In the genomic region with DNA sequence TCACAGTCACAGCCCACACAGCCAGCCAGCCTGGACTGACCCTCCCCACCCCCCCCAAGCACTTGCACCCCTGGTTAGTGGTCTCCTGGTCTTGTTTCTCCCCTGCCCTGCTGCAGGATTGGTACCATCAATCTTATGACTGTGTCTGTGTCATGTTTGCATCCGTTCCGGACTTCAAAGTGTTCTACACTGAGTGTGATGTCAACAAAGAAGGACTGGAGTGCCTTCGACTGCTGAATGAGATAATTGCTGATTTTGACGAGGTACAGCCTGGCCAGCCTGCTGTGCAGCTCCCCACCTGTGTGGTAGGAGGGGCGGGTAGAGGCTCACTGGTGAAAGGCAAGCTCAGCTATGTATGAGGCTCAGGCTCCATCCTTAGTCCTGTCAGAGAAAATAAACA, we compare ENCODE assay signal across 29 mouse cellular contexts. TPM values are rescaled to one million over a fixed set of nuclear protein-coding genes. Genes with fewer than 3 reads are reported as not detected.
DNase-seq lines count a peak whose midpoint lies in the region; ATAC-seq and TF ChIP-seq lines count a peak whose summit lies in the region.
"Had no signal": no experiment of that assay in that cellular context is flagged by ENCODE, and none has a peak within 500 bp of the region (broad histone marks: within the 10 kb centered on the region; RNA-seq: fewer than 3 reads in every experiment).

No protein-coding gene starts in this region.

- H3K27ac ChIP-seq in intestine, embryonic 16.5 days (ENCODE audit: low read length), result no peak overlapping the region
- H3K27ac ChIP-seq in intestine, postnatal 0 days (ENCODE audit: low read depth, low read length), result no peak overlapping the region
- H3K27ac ChIP-seq in lung, embryonic 16.5 days (ENCODE audit: low read length), result no peak overlapping the region
- no peak overlapping the region for H3K27ac ChIP-seq in stomach, embryonic 15.5 days
- H3K27ac ChIP-seq: embryonic facial prominence, embryonic 15.5 days; heart, embryonic 15.5 days; layer of hippocampus, adult 2 months; limb, embryonic 13.5 days; liver, embryonic 14.5 days; midbrain, embryonic 15.5 days; neural tube, embryonic 13.5 days had no signal

- no peak for TF ChIP-seq CTCF in intestine, postnatal 0 days (IDR thresholded peaks at IDR 0.05; ENCODE audit: low read depth)

- DNase-seq in frontal cortex, postnatal 25 days (ENCODE audit: low spot score in 2 of 2), result no peak
- DNase-seq in lung, adult 18-20 months, result no peak
- DNase-seq: adrenal gland, adult 2 months; cerebellum, adult 11-12 months; cerebellum, postnatal 10 days; gastrocnemius, postnatal 25 days; kidney, adult 2 months; kidney, postnatal 14 days; layer of hippocampus, postnatal 36 days; retina, postnatal 1 day; right cerebral cortex, postnatal 25 days; spleen, adult 18-20 months had no signal

- WGBS in intestine, embryonic 16.5 days, result 27% methylated on average over 5 of the region's 5 CpGs
- WGBS in intestine, postnatal 0 days, result 37% methylated on average over 5 of the region's 5 CpGs
- WGBS in lung, embryonic 16.5 days, result 12% methylated on average over 5 of the region's 5 CpGs
- WGBS in stomach, embryonic 15.5 days, result 11% methylated on average over 5 of the region's 5 CpGs

- ATAC-seq in frontal cortex, adult (ENCODE audit: low TSS enrichment), result 0 out of 2 replicates have a peak, but pooled peaks have one; percentile 3
- ATAC-seq in intestine, embryonic 16.5 days, result 0 out of 2 replicates have a peak, but pooled peaks have one; percentile 12
- ATAC-seq in intestine, postnatal 0 days, result no peak
- ATAC-seq in lung, embryonic 16.5 days (ENCODE audit: low read depth), result peak; percentile 59
- ATAC-seq in stomach, embryonic 15.5 days (ENCODE audit: insufficient read depth, low FRiP score, low read depth), result 0 out of 2 replicates have a peak, but pooled peaks have one; percentile 19
- ATAC-seq in CD4-positive, CD25-positive, alpha-beta regulatory T cell, adult 4 months, result no peak
- ATAC-seq: forebrain, embryonic 14.5 days; midbrain, embryonic 15.5 days; Patski had no signal

- H3K4me1 ChIP-seq in intestine, embryonic 16.5 days (ENCODE audit: control insufficient read depth, insufficient read depth, low read length), result no peaks in the 10 kb centered on the region
- H3K4me1 ChIP-seq in intestine, postnatal 0 days (replicated peaks; ENCODE audit: control insufficient read depth, insufficient read depth, low read length), result no peaks in the 10 kb centered on the region
- peaks cover 17% of the 10 kb centered on the region for H3K4me1 ChIP-seq in lung, embryonic 16.5 days (replicated peaks; ENCODE audit: control insufficient read depth, insufficient read depth, low read length)
- H3K4me1 ChIP-seq in stomach, embryonic 15.5 days, result 0 out of 2 replicates have a peak, but pooled peaks cover 6% of the 10 kb centered on the region
- H3K4me1 ChIP-seq: embryonic facial prominence, embryonic 15.5 days; heart, embryonic 15.5 days; limb, embryonic 13.5 days; midbrain, embryonic 15.5 days; neural tube, embryonic 13.5 days had no signal

- H3K4me2 ChIP-seq in intestine, embryonic 16.5 days (ENCODE audit: low read depth, low read length), result no peak overlapping the region
- H3K4me2 ChIP-seq in intestine, postnatal 0 days (replicated peaks; ENCODE audit: low read depth), result no peak overlapping the region
- H3K4me2 ChIP-seq in lung, embryonic 16.5 days (ENCODE audit: low read depth, low read length), result no peak overlapping the region
- no peak overlapping the region for H3K4me2 ChIP-seq in stomach, embryonic 15.5 days
- H3K4me2 ChIP-seq: embryonic facial prominence, embryonic 15.5 days; heart, embryonic 15.5 days; limb, embryonic 13.5 days; midbrain, embryonic 15.5 days; neural tube, embryonic 13.5 days had no signal

- H3K36me3 ChIP-seq in intestine, embryonic 16.5 days (ENCODE audit: control insufficient read depth, insufficient read depth, low read length), result 0 out of 2 replicates have a peak, but pooled peaks cover 2% of the 10 kb centered on the region
- H3K36me3 ChIP-seq in intestine, postnatal 0 days (ENCODE audit: control insufficient read depth, insufficient read depth), result peaks cover 26% of the 10 kb centered on the region
- peaks cover 23% of the 10 kb centered on the region for H3K36me3 ChIP-seq in lung, embryonic 16.5 days (ENCODE audit: control insufficient read depth, insufficient read depth, low read length)
- H3K36me3 ChIP-seq in stomach, embryonic 15.5 days, result peaks cover 26% of the 10 kb centered on the region; the same call in 1 of the 2 replicates

- no peak overlapping the region for H3K9ac ChIP-seq in intestine, embryonic 16.5 days (ENCODE audit: low read depth, low read length)
- H3K9ac ChIP-seq in intestine, postnatal 0 days (ENCODE audit: low read depth, low read length), result no peak overlapping the region
- no peak overlapping the region for H3K9ac ChIP-seq in lung, embryonic 16.5 days (ENCODE audit: low read length)
- H3K9ac ChIP-seq in stomach, embryonic 15.5 days, result no peak overlapping the region
- H3K9ac ChIP-seq: embryonic facial prominence, embryonic 15.5 days; heart, embryonic 15.5 days; limb, embryonic 13.5 days; liver, embryonic 14.5 days; midbrain, embryonic 15.5 days; neural tube, embryonic 13.5 days had no signal

- no peaks in the 10 kb centered on the region for H3K9me3 ChIP-seq in intestine, embryonic 16.5 days (ENCODE audit: control insufficient read depth, low read length)
- H3K9me3 ChIP-seq in intestine, postnatal 0 days (ENCODE audit: control insufficient read depth), result no peaks in the 10 kb centered on the region
- no peaks in the 10 kb centered on the region for H3K9me3 ChIP-seq in lung, embryonic 16.5 days (ENCODE audit: control insufficient read depth, low read length)
- no peaks in the 10 kb centered on the region for H3K9me3 ChIP-seq in stomach, embryonic 15.5 days
- H3K9me3 ChIP-seq: embryonic facial prominence, embryonic 15.5 days; G1E; heart, embryonic 15.5 days; limb, embryonic 13.5 days; midbrain, embryonic 15.5 days; neural tube, embryonic 13.5 days had no signal

- no peak overlapping the region for H3K4me3 ChIP-seq in intestine, embryonic 16.5 days (ENCODE audit: low read length)
- H3K4me3 ChIP-seq in intestine, postnatal 0 days (ENCODE audit: low read depth, low read length), result no peak overlapping the region
- H3K4me3 ChIP-seq in lung, embryonic 16.5 days (ENCODE audit: low read length), result no peak overlapping the region
- no peak overlapping the region for H3K4me3 ChIP-seq in stomach, embryonic 15.5 days (replicated peaks)
- H3K4me3 ChIP-seq: embryonic facial prominence, embryonic 15.5 days; heart, embryonic 15.5 days; layer of hippocampus, adult 2 months; limb, embryonic 13.5 days; midbrain, embryonic 15.5 days; neural tube, embryonic 13.5 days had no signal

- H3K27me3 ChIP-seq in intestine, embryonic 16.5 days (replicated peaks; ENCODE audit: control insufficient read depth, insufficient read depth, low read length), result no peaks in the 10 kb centered on the region
- H3K27me3 ChIP-seq in intestine, postnatal 0 days (replicated peaks; ENCODE audit: control insufficient read depth, insufficient read depth, low read length), result no peaks in the 10 kb centered on the region
- H3K27me3 ChIP-seq in lung, embryonic 16.5 days (ENCODE audit: control insufficient read depth, insufficient read depth, low read depth, low read length), result no peaks in the 10 kb centered on the region
- H3K27me3 ChIP-seq in stomach, embryonic 15.5 days (replicated peaks), result no peaks in the 10 kb centered on the region
- H3K27me3 ChIP-seq: CH12.LX; embryonic facial prominence, embryonic 15.5 days; heart, embryonic 15.5 days; limb, embryonic 13.5 days; midbrain, embryonic 15.5 days; neural tube, embryonic 13.5 days; Patski had no signal

RNA-seq across cellular contexts. Expression of a gene that starts 36.7 kb away (rescaled TPM):
- 32.9 and 38.8 TPM in 2 replicates for polyA plus RNA-seq in intestine, embryonic 16.5 days (2015; fragmentation: Nextera tagmentation; extraction: Ambion mirVana)
- 48.6 and 51.3 TPM in 2 replicates for polyA plus RNA-seq in intestine, postnatal 0 days (2015; fragmentation: Nextera tagmentation; extraction: Ambion mirVana)
- polyA plus RNA-seq in lung, embryonic 16.5 days (2015; fragmentation: Nextera tagmentation; extraction: Ambion mirVana), result 56.0 and 70.7 TPM in 2 replicates
- polyA plus RNA-seq in stomach, embryonic 15.5 days (2015; fragmentation: Nextera tagmentation; extraction: Ambion mirVana), result 60.0 and 61.3 TPM in 2 replicates
- polyA plus RNA-seq in CD4-positive, CD25-positive, alpha-beta regulatory T cell, adult 4 months (2017; shearing (Covaris generic)), result 10 to 100 TPM; 52.6 to 52.9 TPM

RNA-seq across cellular contexts. Expression of a gene that starts 53.0 kb away (rescaled TPM):
- polyA plus RNA-seq in intestine, embryonic 16.5 days (2015; fragmentation: Nextera tagmentation; extraction: Ambion mirVana), result 2.7 and 2.9 TPM in 2 replicates
- polyA plus RNA-seq in intestine, postnatal 0 days (2015; fragmentation: Nextera tagmentation; extraction: Ambion mirVana), result 2.3 and 3.4 TPM in 2 replicates
- 13.4 and 15.0 TPM in 2 replicates for polyA plus RNA-seq in lung, embryonic 16.5 days (2015; fragmentation: Nextera tagmentation; extraction: Ambion mirVana)
- polyA plus RNA-seq in stomach, embryonic 15.5 days (2015; fragmentation: Nextera tagmentation; extraction: Ambion mirVana), result 6.3 and 7.4 TPM in 2 replicates
- polyA plus RNA-seq in CD4-positive, CD25-positive, alpha-beta regulatory T cell, adult 4 months (2017; shearing (Covaris generic)), result 100 to 1,000 TPM in 1 of 2 experiments, 10 to 100 TPM in 1; 79.4 to 143 TPM

Comparison
In these comparisons a context has a peak if more than half of its experiments do, and no peak if none do; other contexts are left out.
1. ATAC-seq: peak in frontal cortex, adult (single experiment), intestine, embryonic 16.5 days (single experiment), lung, embryonic 16.5 days (single experiment) and stomach, embryonic 15.5 days (single experiment); none in intestine, postnatal 0 days (single experiment) and CD4-positive, CD25-positive, alpha-beta regulatory T cell, adult 4 months (single experiment).